Mouse (Mus musculus): ENCODE data around the gene Klhdc8a.

DNA sequence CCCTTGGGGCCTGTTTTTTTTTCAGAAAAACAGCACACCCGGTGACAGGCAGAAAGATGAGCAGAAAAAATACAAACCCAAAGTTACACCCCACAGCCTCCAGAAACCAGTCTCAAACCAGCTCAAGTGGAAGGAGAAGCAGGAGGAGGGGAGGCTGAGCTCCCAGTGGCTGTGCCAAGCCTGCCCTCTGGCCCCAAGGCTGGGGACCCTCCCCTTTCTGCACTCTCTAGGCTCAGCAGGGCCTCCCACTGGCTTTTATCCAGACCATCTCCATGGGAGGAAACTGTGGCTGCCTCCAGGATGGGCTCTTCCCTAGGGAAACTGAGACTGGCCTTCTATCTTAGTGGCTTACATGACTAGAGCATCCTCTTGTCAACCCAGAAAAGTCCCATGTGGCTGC lies 58.4 kb downstream of the Klhdc8a start:
- TF ChIP-seq CTCF (IDR thresholded peaks at IDR 0.05; ENCODE audit: low read depth) (no peak), EP300 (IDR thresholded peaks at IDR 0.05; ENCODE audit: low read depth) (no peak)

Data from liver, postnatal 0 days (tissue).